Mouse (Mus musculus): Measurements from ENCODE around the gene Klhl22. TPM values are rescaled to one million over a fixed set of nuclear protein-coding genes. Genes with fewer than 3 reads are reported as not detected.

Klhl22 gene
- polyA plus RNA-seq, 1 experiment from 2014 or later: 14.3 TPM

GRCm38 (mm10) chr16:17757756-17758155 is 1.7 kb upstream of the Klhl22 start:
- 88% methylated on average over 1 of the region's 1 CpGs for WGBS (ENCODE audit: insufficient replicate concordance)
- Histone ChIP-seq H3K9ac (no peak overlapping the region), H3K27ac (no peak overlapping the region), H3K9me3 (replicated peaks) (no peaks in the 10 kb centered on the region), H3K4me3 (replicated peaks) (no peak overlapping the region), H3K27me3 (0 out of 2 replicates have a peak, but pooled peaks cover 6% of the 10 kb centered on the region), H3K4me2 (no peak overlapping the region), H3K4me1 (replicated peaks) (peaks cover 44% of the 10 kb centered on the region), H3K36me3 (no peaks in the 10 kb centered on the region)
- DNase-seq (no peak), ATAC-seq (ENCODE audit: low read depth) (no peak)

- peak overlapping the region; percentile 80 for H3K9ac ChIP-seq
- no peak overlapping the region for H3K27ac ChIP-seq
- peaks cover 50% of the 10 kb centered on the region for H3K4me1 ChIP-seq (replicated peaks)
- no peaks in the 10 kb centered on the region for H3K36me3 ChIP-seq
- no peaks in the 10 kb centered on the region for H3K9me3 ChIP-seq (replicated peaks)
- DNase-seq: no peak
- peak overlapping the region; percentile 64 for H3K4me3 ChIP-seq (replicated peaks)
- H3K27me3 ChIP-seq: 0 out of 2 replicates have a peak, but pooled peaks cover 6% of the 10 kb centered on the region
- 25% methylated on average over 9 of the region's 9 CpGs for WGBS (ENCODE audit: insufficient replicate concordance)
- no peak for ATAC-seq (ENCODE audit: low read depth)
- peak overlapping the region; percentile 96 for H3K4me2 ChIP-seq
Measured at GRCm38 (mm10) chr16:17758902-17759301, 516 bp upstream of the Klhl22 start.

GRCm38 (mm10) chr16:17759813-17760321 is 449 bp downstream of the Klhl22 start:
- DNase-seq (peak; percentile 29), ATAC-seq (ENCODE audit: low read depth) (peak; percentile 41)
- peaks cover 58% of the 10 kb centered on the region for H3K4me1 ChIP-seq (replicated peaks)
- H3K4me2 ChIP-seq: peak overlapping the region; percentile 96
- H3K27ac ChIP-seq: peak overlapping the region; percentile 29
- 2% methylated on average over 54 of the region's 54 CpGs for WGBS (ENCODE audit: insufficient replicate concordance)
- peak overlapping the region; percentile 80 for H3K9ac ChIP-seq
- peak overlapping the region; percentile 64 for H3K4me3 ChIP-seq (replicated peaks)
- H3K9me3 ChIP-seq (replicated peaks): no peaks in the 10 kb centered on the region
- 0 out of 2 replicates have a peak, but pooled peaks cover 6% of the 10 kb centered on the region for H3K27me3 ChIP-seq
- H3K36me3 ChIP-seq: no peaks in the 10 kb centered on the region

- peak; percentile 63 for ATAC-seq (ENCODE audit: low read depth)
- peak; percentile 63 for DNase-seq
- Histone ChIP-seq H3K27ac (peak overlapping the region; percentile 72), H3K36me3 (no peaks in the 10 kb centered on the region), H3K4me3 (replicated peaks) (peak overlapping the region; percentile 64), H3K27me3 (0 out of 2 replicates have a peak, but pooled peaks cover 6% of the 10 kb centered on the region), H3K4me2 (peak overlapping the region; percentile 96), H3K9me3 (replicated peaks) (no peaks in the 10 kb centered on the region), H3K9ac (no peak overlapping the region; the same call in 1 of the 2 replicates), H3K4me1 (replicated peaks) (peaks cover 58% of the 10 kb centered on the region)
- WGBS (ENCODE audit: insufficient replicate concordance): 17% methylated on average over 8 of the region's 8 CpGs
Measured at GRCm38 (mm10) chr16:17760657-17761056, 1.2 kb downstream of the Klhl22 start.

GRCm38 (mm10) chr16:17761074-17761473 is 1.7 kb downstream of the Klhl22 start:
- peak; percentile 55 for ATAC-seq (ENCODE audit: low read depth)
- WGBS (ENCODE audit: insufficient replicate concordance): 12% methylated on average over 1 of the region's 1 CpGs
- peaks cover 58% of the 10 kb centered on the region for H3K4me1 ChIP-seq (replicated peaks)
- 0 out of 2 replicates have a peak overlapping the region, but pooled peaks have one; percentile 64 for H3K4me3 ChIP-seq (replicated peaks)
- H3K9me3 ChIP-seq (replicated peaks): no peaks in the 10 kb centered on the region
- H3K36me3 ChIP-seq: 0 out of 2 replicates have a peak, but pooled peaks cover 2% of the 10 kb centered on the region
- peak overlapping the region; percentile 96 for H3K4me2 ChIP-seq
- peak overlapping the region; percentile 72 for H3K27ac ChIP-seq
- H3K9ac ChIP-seq: peak overlapping the region; percentile 14; the same call in 1 of the 2 replicates
- DNase-seq: peak; percentile 44
- H3K27me3 ChIP-seq: 0 out of 2 replicates have a peak, but pooled peaks cover 6% of the 10 kb centered on the region

GRCm38 (mm10) chr16:17764108-17764511 is 4.7 kb downstream of the Klhl22 start:
- 0 out of 2 replicates have a peak, but pooled peaks cover 6% of the 10 kb centered on the region for H3K27me3 ChIP-seq
- H3K36me3 ChIP-seq: peaks cover 16% of the 10 kb centered on the region; the same call in 1 of the 2 replicates
- H3K9ac ChIP-seq: no peak overlapping the region; the same call in 1 of the 2 replicates
- H3K9me3 ChIP-seq (replicated peaks): no peaks in the 10 kb centered on the region
- DNase-seq (peak; percentile 11), ATAC-seq (ENCODE audit: low read depth) (peak; percentile 27)
- H3K4me2 ChIP-seq: peak overlapping the region; percentile 38
- WGBS (ENCODE audit: insufficient replicate concordance): 35% methylated on average over 4 of the region's 4 CpGs
- peak overlapping the region; percentile 48; the same call in 1 of the 2 replicates for H3K27ac ChIP-seq
- no peak overlapping the region for H3K4me3 ChIP-seq (replicated peaks)
- peaks cover 63% of the 10 kb centered on the region for H3K4me1 ChIP-seq (replicated peaks)

- Histone ChIP-seq H3K9ac (peak overlapping the region; percentile 7; the same call in 1 of the 2 replicates), H3K36me3 (peaks cover 32% of the 10 kb centered on the region), H3K27ac (peak overlapping the region; percentile 82), H3K9me3 (replicated peaks) (no peaks in the 10 kb centered on the region), H3K4me3 (replicated peaks) (no peak overlapping the region), H3K4me1 (replicated peaks) (peaks cover 28% of the 10 kb centered on the region), H3K4me2 (peak overlapping the region; percentile 36; the same call in 1 of the 2 replicates), H3K27me3 (no peaks in the 10 kb centered on the region)
- DNase-seq (peak; percentile 61), ATAC-seq (ENCODE audit: low read depth) (peak; percentile 85)
- WGBS (ENCODE audit: insufficient replicate concordance): 65% methylated on average over 7 of the region's 7 CpGs
Measured at GRCm38 (mm10) chr16:17768834-17769233, 9.4 kb downstream of the Klhl22 start.

GRCm38 (mm10) chr16:17771117-17771865 is 11.9 kb downstream of the Klhl22 start:
- 75% methylated on average over 4 of the region's 4 CpGs for WGBS (ENCODE audit: insufficient replicate concordance)
- H3K9ac ChIP-seq: no peak overlapping the region
- no peaks in the 10 kb centered on the region for H3K9me3 ChIP-seq (replicated peaks)
- H3K36me3 ChIP-seq: peaks cover 36% of the 10 kb centered on the region
- no peak for ATAC-seq (ENCODE audit: low read depth)
- no peaks in the 10 kb centered on the region for H3K27me3 ChIP-seq
- no peak for DNase-seq
- H3K4me3 ChIP-seq (replicated peaks): no peak overlapping the region
- no peak overlapping the region for H3K27ac ChIP-seq
- H3K4me1 ChIP-seq (replicated peaks): peaks cover 20% of the 10 kb centered on the region
- H3K4me2 ChIP-seq: no peak overlapping the region

- no peaks in the 10 kb centered on the region for H3K27me3 ChIP-seq
- H3K4me1 ChIP-seq (replicated peaks): no peaks in the 10 kb centered on the region
- 58% methylated on average over 11 of the region's 11 CpGs for WGBS (ENCODE audit: insufficient replicate concordance)
- H3K4me3 ChIP-seq (replicated peaks): no peak overlapping the region
- H3K4me2 ChIP-seq: no peak overlapping the region
- no peak for DNase-seq
- no peaks in the 10 kb centered on the region for H3K9me3 ChIP-seq (replicated peaks)
- no peak overlapping the region for H3K27ac ChIP-seq
- ATAC-seq (ENCODE audit: low read depth): no peak
- H3K9ac ChIP-seq: no peak overlapping the region
- peaks cover 32% of the 10 kb centered on the region for H3K36me3 ChIP-seq
Measured at GRCm38 (mm10) chr16:17776828-17777227, 17.4 kb downstream of the Klhl22 start.

GRCm38 (mm10) chr16:17778223-17778622 is 18.8 kb downstream of the Klhl22 start:
- no peak overlapping the region for H3K4me3 ChIP-seq (replicated peaks)

GRCm38 (mm10) chr16:17779692-17780091 is 20.3 kb downstream of the Klhl22 start:
- no peak overlapping the region for H3K9ac ChIP-seq
- peaks cover 40% of the 10 kb centered on the region for H3K36me3 ChIP-seq
- 62% methylated on average over 1 of the region's 1 CpGs for WGBS (ENCODE audit: insufficient replicate concordance)
- DNase-seq (no peak), ATAC-seq (ENCODE audit: low read depth) (no peak)
- no peaks in the 10 kb centered on the region for H3K4me1 ChIP-seq (replicated peaks)
- H3K9me3 ChIP-seq (replicated peaks): no peaks in the 10 kb centered on the region
- no peak overlapping the region for H3K4me3 ChIP-seq (replicated peaks)
- no peaks in the 10 kb centered on the region for H3K27me3 ChIP-seq
- no peak overlapping the region for H3K4me2 ChIP-seq
- H3K27ac ChIP-seq: no peak overlapping the region

More at GRCm38 (mm10) chr16:17778223-17778622, 18.8 kb downstream of the Klhl22 start:
- Histone ChIP-seq H3K4me2 (no peak overlapping the region), H3K27me3 (no peaks in the 10 kb centered on the region), H3K9me3 (replicated peaks) (no peaks in the 10 kb centered on the region), H3K36me3 (peaks cover 30% of the 10 kb centered on the region), H3K27ac (no peak overlapping the region), H3K9ac (no peak overlapping the region), H3K4me1 (replicated peaks) (no peaks in the 10 kb centered on the region)
- ATAC-seq (ENCODE audit: low read depth): no peak
- WGBS (ENCODE audit: insufficient replicate concordance): 54% methylated on average over 4 of the region's 4 CpGs
- no peak for DNase-seq
